Comparison of ENCODE assay signal across 24 mouse cellular contexts in the genomic region with DNA sequence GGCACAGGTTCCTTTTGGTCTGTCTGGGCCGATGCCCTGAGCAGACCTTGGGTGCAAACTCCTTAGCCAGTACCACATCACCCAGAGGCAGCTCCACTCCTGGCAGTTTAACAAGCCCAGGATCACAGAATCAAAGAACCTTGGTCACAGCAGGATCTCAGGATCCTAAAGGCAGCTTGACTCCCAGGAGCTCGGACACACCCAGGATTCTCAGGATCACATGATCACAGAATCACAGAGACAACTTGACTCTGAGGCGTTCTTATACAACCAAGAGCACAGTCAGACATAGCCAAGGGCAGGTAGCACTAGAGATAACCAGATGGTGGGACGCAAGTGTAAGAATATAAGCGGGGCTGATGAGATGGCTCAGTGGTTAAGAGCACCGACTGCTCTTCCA.
"Had no signal": no experiment of that assay in that cellular context is flagged by ENCODE, and none has a peak within 500 bp of the region (broad histone marks: within the 10 kb centered on the region; RNA-seq: fewer than 3 reads in every experiment).

No protein-coding gene starts in this region.

- DNase-seq: gastrocnemius, adult 2 months; gastrocnemius, postnatal 10 days; gastrocnemius, postnatal 25 days; heart, adult 2 months; heart, postnatal 10 days; kidney, adult 11 months; kidney, adult 2 months; kidney, adult 9 months; kidney, postnatal 14 days; kidney, postnatal 36 days; layer of hippocampus, adult 9-11 months; layer of hippocampus, postnatal 36 days; left cerebral cortex, postnatal 4 days had no signal

- H3K4me3 ChIP-seq: gastrocnemius, adult 2 months; heart, adult 2 months; heart, embryonic 12.5 days; hindbrain, embryonic 13.5 days; hindbrain, embryonic 15.5 days; kidney, embryonic 15.5 days; limb, embryonic 13.5 days; limb, embryonic 15.5 days; liver, embryonic 12.5 days had no signal

- H3K27me3 ChIP-seq: heart, embryonic 12.5 days; hindbrain, embryonic 13.5 days; hindbrain, embryonic 15.5 days; kidney, embryonic 15.5 days; limb, embryonic 13.5 days; limb, embryonic 15.5 days; liver, embryonic 12.5 days had no signal

- H3K4me1 ChIP-seq: heart, embryonic 12.5 days; hindbrain, embryonic 13.5 days; hindbrain, embryonic 15.5 days; limb, embryonic 13.5 days; limb, embryonic 15.5 days; liver, embryonic 12.5 days had no signal

- H3K9me3 ChIP-seq: heart, embryonic 12.5 days; hindbrain, embryonic 13.5 days; hindbrain, embryonic 15.5 days; kidney, embryonic 15.5 days; limb, embryonic 13.5 days; limb, embryonic 15.5 days; liver, embryonic 12.5 days had no signal

- H3K9ac ChIP-seq: heart, embryonic 12.5 days; hindbrain, embryonic 13.5 days; hindbrain, embryonic 15.5 days; kidney, embryonic 15.5 days; limb, embryonic 13.5 days; limb, embryonic 15.5 days; liver, embryonic 12.5 days; liver, embryonic 14.5 days had no signal

- H3K27ac ChIP-seq: gastrocnemius, adult 2 months; heart, adult 2 months; hindbrain, embryonic 13.5 days; hindbrain, embryonic 15.5 days; hindbrain, postnatal 0 days; kidney, embryonic 15.5 days; kidney, postnatal 0 days; limb, embryonic 13.5 days; limb, embryonic 15.5 days; liver, embryonic 12.5 days; liver, embryonic 14.5 days had no signal

- ATAC-seq: hindbrain, postnatal 0 days; intestine, embryonic 16.5 days; liver, embryonic 12.5 days had no signal

- H3K36me3 ChIP-seq: heart, embryonic 12.5 days; hindbrain, embryonic 13.5 days; hindbrain, embryonic 15.5 days; kidney, embryonic 15.5 days; limb, embryonic 13.5 days; limb, embryonic 15.5 days; liver, embryonic 12.5 days had no signal

- H3K4me2 ChIP-seq: heart, embryonic 12.5 days; hindbrain, embryonic 13.5 days; hindbrain, embryonic 15.5 days; kidney, embryonic 15.5 days; limb, embryonic 13.5 days; limb, embryonic 15.5 days; liver, embryonic 12.5 days had no signal
